Mouse (Mus musculus) lung, adult 2 months (tissue): ENCODE measurements around the gene Nrxn3.

Experiments
- CTCF ChIP-seq: fragments of 200-500 bp; IDR thresholded peaks from 2 replicates; pipeline ENCODE4 v1.5.1; 2011; ENCODE audit warnings: mild to moderate bottlenecking, low read length, control low read depth; ENCODE audit not compliant: insufficient read depth
- POLR2A ChIP-seq: fragments of 200-500 bp; IDR thresholded peaks from 2 replicates; pipeline ENCODE4 v1.6.1; 2011; ENCODE audit warnings: low read depth, mild to moderate bottlenecking, control low read depth, low read length, borderline replicate concordance; ENCODE audit errors: extremely low read depth

GRCm38 (mm10) chr12:88924896-88925295, 202.2 kb downstream of the Nrxn3 start:
- TF ChIP-seq POLR2A (no peak), CTCF (no peak)
